Mouse (Mus musculus) cortical plate, adult 2 months (tissue): ENCODE data around the gene Espnl. TPM values are rescaled to one million over a fixed set of nuclear protein-coding genes. Genes with fewer than 3 reads are reported as not detected.

Source experiments
- H3K27ac ChIP-seq: fragments of 200-500 bp; 2 replicates; pipeline ENCODE4 v1.5.1; 2012; ENCODE audit warnings: low read length, control low read depth, inconsistent platforms; ENCODE audit not compliant: insufficient read depth
- H3K4me1 ChIP-seq: fragments of 200-500 bp; 2 replicates; pipeline ENCODE4 v1.6.1; 2011; ENCODE audit warnings: low read length; ENCODE audit not compliant: control insufficient read depth, insufficient read depth
- H3K4me3 ChIP-seq: fragments of 200-500 bp; 2 replicates; pipeline ENCODE4 v1.5.1; 2011; ENCODE audit warnings: mild to moderate bottlenecking, low read length, control low read depth; ENCODE audit not compliant: insufficient read depth
- CTCF ChIP-seq: fragments of 200-500 bp; IDR thresholded peaks from 2 replicates; pipeline ENCODE4 v1.5.1; 2011; ENCODE audit warnings: mild to moderate bottlenecking, control low read depth, low read length; ENCODE audit not compliant: insufficient read depth; ENCODE audit errors: extremely low read depth
- POLR2A ChIP-seq: fragments of 200-500 bp; IDR thresholded peaks from 2 replicates; pipeline ENCODE4 v1.6.1; 2011; ENCODE audit warnings: mild to moderate bottlenecking, low read length, control low read depth; ENCODE audit not compliant: insufficient read depth; ENCODE audit errors: extremely low read depth
- polyA plus RNA-seq: library from polyadenylated mRNA; depleted of rRNA; stranded (reverse); fragments of >200 nt; gene quantifications from 2 replicates; pipeline ENCODE4 v1.2.3, GENCODE M21; 2012

Espnl gene
- polyA plus RNA-seq, 1 experiment: 0.19 TPM

DNA sequence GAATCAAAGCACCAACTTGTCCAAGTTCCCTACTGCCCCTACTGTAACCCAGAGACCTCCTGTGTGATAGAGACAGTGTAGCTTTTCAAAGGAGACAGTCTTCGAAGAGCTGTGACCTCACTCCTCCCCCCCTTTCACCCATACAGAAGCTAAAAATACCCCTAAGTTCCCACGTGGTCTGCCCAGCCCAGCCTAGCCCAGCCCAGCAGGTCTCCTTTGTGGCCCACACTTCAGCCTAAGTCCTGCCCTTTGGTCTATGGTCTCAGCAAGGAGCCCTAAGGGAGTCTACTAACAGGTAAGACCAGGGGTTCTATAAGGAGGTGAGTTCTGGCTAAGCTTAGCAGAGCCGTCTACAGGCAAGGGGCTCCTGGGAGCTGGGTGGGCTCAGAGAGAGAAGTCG is 29.0 kb downstream of the Espnl start, which contains the start of gene Klhl30:
Gene Klhl30, plus strand, starts transcription at position 176 of the 400 bp plus-strand sequence.
- Histone ChIP-seq H3K27ac (no peak within 1 kb of the TSS), H3K4me3 (no peak within 1 kb of the TSS), H3K4me1 (peaks cover 6% of the 10 kb centered on the region)
- no peak for TF ChIP-seq POLR2A
- no peak for TF ChIP-seq CTCF

DNA sequence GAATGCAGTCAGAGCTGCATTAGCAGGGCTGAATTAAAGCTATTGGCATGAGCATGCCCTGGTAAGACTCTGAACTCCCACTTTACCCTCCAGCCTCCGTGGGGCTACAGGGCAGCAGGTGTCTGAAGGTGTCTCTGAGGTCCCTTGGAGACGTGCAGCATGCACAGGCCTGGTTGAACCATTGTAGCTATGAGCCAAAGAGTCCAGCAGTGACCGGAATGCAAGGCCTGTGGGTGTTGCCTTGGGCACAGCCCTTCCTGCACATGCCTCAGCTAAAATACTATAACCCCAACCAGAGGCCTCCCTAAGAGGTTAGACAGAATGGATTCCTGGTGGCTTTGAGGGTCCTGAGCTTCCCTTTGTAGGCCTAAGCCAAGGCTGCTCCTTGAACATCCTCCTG is 29.4 kb downstream of the Espnl start:
- peaks cover 6% of the 10 kb centered on the region for H3K4me1 ChIP-seq
- TF ChIP-seq CTCF: no peak
- no peak for TF ChIP-seq POLR2A
- no peak overlapping the region for H3K4me3 ChIP-seq
- H3K27ac ChIP-seq: no peak overlapping the region

DNA sequence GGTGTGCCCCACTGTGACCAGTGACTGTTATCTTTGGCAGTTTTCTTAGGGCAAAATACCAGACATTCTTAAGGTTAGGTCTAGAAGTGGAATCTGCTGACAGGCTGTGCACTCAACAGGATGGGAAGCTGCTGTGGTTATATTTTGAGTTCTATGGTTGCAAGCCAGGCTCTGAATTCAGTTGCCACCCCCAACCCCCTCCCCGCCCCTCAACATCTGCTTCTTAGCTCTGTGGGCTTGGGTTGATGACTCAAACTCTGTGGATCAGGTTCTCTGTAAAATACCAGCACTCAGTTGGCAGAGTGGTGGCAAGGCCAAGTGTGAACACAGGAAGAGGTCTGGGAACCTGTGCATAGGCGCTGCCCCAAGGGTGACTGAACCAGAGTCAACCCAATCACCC is 30.4 kb downstream of the Espnl start:
- Histone ChIP-seq H3K4me1 (peaks cover 6% of the 10 kb centered on the region), H3K4me3 (no peak overlapping the region), H3K27ac (no peak overlapping the region)
- TF ChIP-seq CTCF (no peak), POLR2A (no peak)

DNA sequence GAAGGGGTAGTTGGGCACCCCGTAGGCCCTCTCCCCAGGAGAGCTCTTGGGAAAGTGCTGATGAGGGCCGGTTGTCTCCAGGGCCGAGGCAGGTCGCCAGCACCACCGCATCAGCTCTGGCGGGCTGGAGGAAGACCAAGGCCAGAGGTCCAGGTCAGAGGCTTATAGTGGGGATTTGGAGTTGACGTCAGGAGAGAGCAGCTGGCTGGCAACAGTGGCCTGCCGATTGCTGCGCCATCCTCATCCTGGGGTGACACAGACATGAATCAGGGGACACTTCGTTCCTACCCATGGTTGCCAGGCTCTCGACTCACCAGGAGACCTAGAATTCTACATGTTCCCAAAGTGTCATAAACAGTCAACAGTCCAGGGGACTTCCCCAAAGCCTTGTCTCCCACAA is 34.2 kb downstream of the Espnl start:
- Histone ChIP-seq H3K4me1 (peaks cover 1% of the 10 kb centered on the region; the same call in 1 of the 2 replicates), H3K4me3 (no peak overlapping the region), H3K27ac (no peak overlapping the region)
- no peak for TF ChIP-seq POLR2A
- TF ChIP-seq CTCF: no peak

DNA sequence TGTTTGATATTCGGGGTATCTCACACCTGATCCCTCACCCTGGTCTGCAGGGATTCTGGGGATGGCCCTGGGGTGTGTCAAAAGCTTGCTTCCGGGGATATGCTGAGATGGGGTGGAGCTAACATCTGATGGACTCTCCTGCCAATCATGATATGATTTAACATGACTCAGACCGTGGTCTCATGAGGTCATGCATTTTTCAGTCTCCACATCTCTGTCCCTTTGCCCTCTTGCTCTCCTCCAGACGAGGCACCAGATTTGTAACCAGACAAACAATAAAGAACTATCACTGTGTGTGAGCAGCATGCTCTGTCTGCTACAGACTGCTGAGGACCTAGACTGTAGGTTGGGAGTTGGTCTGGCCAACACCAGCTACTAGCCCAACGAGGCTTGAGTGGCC is 40.2 kb downstream of the Espnl start:
- Histone ChIP-seq H3K4me1 (no peaks in the 10 kb centered on the region), H3K27ac (no peak overlapping the region), H3K4me3 (no peak overlapping the region)
- TF ChIP-seq CTCF: no peak
- TF ChIP-seq POLR2A: no peak

DNA sequence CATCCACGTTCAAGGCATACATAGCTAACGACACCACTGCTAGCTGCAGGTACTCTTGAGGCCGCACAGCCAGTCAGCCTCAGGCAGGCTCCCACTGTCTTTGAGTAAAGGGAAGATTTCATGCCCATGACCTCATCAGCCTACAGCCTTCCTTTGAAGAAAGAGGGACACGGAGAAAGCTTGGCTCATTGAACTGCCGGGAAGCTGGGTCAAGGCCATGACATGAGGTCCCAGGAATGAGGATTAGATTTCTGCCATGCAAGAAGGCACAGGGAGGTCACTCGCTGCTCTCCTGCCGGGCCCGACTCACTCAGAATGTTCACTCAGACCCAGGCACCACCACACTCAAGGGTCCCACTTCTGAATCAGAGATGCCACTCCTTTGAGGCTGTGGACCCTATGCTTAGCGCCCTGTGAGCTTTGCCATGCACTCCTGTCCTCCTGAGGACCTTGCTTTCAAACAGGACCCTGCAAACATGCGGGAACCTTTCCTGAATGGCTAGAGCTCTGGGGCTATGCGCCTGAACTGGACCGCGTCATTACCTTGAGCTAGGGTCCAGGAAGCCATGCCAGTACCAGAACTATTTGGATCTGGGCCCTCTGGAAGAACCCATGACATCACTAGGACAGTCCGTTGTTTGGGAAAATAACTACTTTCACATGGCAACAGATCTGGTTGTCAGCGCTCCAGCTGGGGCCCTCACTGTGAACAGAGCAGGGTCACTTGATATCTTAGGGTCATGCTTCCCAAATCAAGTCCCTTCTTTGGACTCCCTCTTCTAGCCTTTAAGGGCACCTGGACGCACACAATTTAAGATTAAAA is 43.2 kb downstream of the Espnl start:
- Histone ChIP-seq H3K27ac (no peak overlapping the region), H3K4me1 (no peaks in the 10 kb centered on the region), H3K4me3 (no peak overlapping the region)
- no peak for TF ChIP-seq CTCF
- TF ChIP-seq POLR2A: no peak

DNA sequence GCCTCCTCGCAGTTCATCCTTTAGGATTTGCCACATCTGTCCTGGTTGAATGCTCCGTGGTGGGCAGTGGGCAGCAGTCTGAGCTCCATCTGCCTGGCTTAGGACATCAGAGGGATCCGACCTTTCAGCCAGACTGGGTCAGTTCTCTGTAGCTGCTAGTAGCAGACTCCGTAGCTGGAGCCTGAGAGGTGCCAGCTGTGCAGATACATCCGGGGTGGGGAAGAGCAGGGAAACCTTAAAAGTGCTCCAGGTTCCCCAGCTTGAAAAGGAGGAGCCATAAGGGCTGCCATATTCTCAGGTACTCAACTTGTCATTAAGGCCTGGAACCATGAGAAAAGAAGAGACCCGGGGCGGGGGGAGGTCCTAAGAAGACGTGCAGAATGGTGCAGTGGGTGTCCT is 43.9 kb downstream of the Espnl start:
- H3K4me3 ChIP-seq: no peak overlapping the region
- no peaks in the 10 kb centered on the region for H3K4me1 ChIP-seq
- H3K27ac ChIP-seq: no peak overlapping the region
- TF ChIP-seq POLR2A (no peak), CTCF (no peak)

DNA sequence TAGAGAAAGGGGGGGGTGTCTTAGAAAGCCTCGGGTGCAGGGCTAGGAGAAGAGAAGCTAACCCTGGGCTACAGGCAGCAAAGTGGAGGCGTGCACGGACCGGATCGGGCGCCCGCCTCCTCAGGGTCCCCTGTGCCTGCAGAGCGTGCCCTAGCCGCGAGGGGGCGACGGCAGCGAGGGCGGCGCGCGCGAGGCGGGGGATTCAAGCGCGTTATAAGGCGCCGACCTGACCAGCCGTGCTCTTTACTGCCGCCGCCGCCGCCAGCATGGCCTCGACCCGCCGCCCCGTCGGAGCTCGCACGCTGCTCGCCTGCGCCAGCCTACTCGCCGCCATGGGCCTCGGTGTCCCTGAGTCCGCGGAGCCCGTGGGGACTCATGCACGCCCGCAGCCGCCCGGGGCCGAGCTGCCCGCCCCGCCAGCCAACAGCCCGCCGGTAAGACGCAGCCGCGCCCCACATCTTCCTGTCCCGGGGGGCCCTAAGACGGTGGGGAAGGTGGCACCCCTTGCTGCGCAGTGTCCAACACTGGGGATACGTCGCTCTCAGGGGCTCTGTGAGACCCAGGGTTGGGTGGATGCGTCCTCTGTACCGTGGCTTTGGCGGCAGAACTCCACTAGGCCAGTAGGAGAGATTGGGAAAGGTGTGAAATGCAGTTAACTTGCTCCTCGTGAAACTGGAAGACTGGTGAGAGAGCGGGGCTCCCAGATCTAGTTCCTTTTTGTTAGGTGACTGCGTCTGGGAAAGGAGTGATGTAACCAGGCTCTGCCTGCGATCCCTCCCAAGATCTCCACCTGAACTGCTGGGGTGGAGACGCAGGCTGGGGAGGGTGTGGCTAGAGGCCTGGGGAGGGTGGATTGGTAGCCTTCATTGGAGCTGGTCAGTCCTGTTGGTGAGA is 44.6 kb downstream of the Espnl start, which contains the start of gene Erfe:
Gene Erfe, plus strand, starts transcription at position 216 of the 894 bp plus-strand sequence.
- H3K4me3 ChIP-seq: no peak within 1 kb of the TSS
- H3K4me1 ChIP-seq: no peaks in the 10 kb centered on the region
- no peak within 1 kb of the TSS for H3K27ac ChIP-seq
- TF ChIP-seq POLR2A (no peak), CTCF (no peak)

DNA sequence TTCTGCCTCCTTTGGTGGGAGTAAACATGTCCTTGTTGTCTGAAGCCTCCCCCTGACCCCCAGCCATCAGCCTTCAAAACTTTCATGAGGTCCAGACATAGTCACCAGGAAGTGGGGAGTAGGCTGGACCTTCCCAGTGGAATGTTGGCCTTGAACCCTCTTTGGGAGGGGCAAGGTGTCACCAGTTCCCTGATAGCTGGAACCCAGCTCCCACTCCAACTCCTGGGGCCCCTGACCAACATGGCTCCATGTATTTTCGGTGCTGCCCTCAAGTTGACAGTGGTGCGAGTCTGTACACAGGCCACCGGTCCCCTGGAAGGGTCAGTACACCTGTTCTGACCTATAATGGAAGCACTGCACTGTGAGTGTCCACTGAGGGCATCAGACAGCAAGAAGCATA is 45.4 kb downstream of the Espnl start:
- TF ChIP-seq POLR2A (no peak), CTCF (no peak)
- no peak overlapping the region for H3K4me3 ChIP-seq
- H3K4me1 ChIP-seq: no peaks in the 10 kb centered on the region
- H3K27ac ChIP-seq: no peak overlapping the region
